Mouse (Mus musculus): ENCODE measurements at regions not wholly inside any gene's neighbourhood (a gene's known extent, or its start where the extent isn't known, plus 50 kb on each side); places are given as distances from the start of the nearest gene placed in this dataset.

DNA sequence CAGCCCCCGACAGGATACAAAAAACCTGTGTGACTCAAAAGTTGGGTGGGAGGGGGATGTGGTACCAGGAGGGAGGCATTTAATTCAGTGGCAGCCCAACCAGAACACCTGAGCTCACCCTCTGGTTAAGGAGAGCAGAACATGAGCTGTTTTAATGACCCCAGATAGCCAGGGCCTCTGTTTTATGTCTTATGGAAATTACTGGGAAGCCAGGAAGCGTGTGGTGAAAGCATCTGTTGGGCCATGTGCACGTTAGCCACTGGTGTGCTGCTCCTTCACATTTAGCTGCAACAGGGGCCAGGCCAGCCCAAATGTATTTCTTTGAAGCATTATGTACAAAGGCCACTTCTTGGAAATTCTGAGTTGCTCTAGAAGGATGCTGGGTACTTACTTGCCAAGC lies 308.2 kb upstream of the Hnrnpa3 start:
- Histone ChIP-seq H3K27me3 (no peaks in the 10 kb centered on the region), H3K9me3 (replicated peaks) (no peaks in the 10 kb centered on the region), H3K9ac (no peak overlapping the region), H3K27ac (replicated peaks) (no peak overlapping the region), H3K4me2 (no peak overlapping the region), H3K4me1 (replicated peaks) (no peaks in the 10 kb centered on the region), H3K36me3 (replicated peaks) (no peaks in the 10 kb centered on the region), H3K4me3 (replicated peaks) (no peak overlapping the region)
- ATAC-seq (ENCODE audit: insufficient read depth): no peak
- WGBS (ENCODE audit: insufficient replicate concordance): 50% methylated on average over 3 of the region's 3 CpGs

DNA sequence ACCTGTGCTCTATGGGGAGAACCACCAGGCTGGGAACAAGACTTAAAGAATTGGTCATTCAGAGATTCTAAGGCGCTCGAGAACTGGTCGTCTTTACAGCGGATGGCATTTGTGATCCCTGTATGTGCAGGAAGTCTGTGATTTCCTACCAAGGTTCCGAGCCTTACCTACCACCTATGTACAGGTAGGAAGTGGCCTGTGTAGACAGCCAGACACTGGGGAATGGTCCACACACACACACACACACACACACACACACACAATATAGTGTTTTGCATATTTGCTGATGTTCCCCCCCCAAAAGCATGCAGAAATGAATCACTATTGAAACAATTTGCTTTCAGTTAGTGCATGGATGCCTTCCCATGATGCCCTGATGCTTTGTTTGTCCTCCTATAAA lies 307.1 kb upstream of the Hnrnpa3 start:
- WGBS (ENCODE audit: insufficient replicate concordance): 77% methylated on average over 5 of the region's 5 CpGs
- H3K4me1 ChIP-seq (replicated peaks): no peaks in the 10 kb centered on the region
- H3K4me3 ChIP-seq (replicated peaks): no peak overlapping the region
- H3K9me3 ChIP-seq (replicated peaks): no peaks in the 10 kb centered on the region
- no peak overlapping the region for H3K27ac ChIP-seq (replicated peaks)
- no peak for ATAC-seq (ENCODE audit: insufficient read depth)
- no peaks in the 10 kb centered on the region for H3K36me3 ChIP-seq (replicated peaks)
- H3K4me2 ChIP-seq: no peak overlapping the region
- no peak overlapping the region for H3K9ac ChIP-seq
- H3K27me3 ChIP-seq: no peaks in the 10 kb centered on the region

DNA sequence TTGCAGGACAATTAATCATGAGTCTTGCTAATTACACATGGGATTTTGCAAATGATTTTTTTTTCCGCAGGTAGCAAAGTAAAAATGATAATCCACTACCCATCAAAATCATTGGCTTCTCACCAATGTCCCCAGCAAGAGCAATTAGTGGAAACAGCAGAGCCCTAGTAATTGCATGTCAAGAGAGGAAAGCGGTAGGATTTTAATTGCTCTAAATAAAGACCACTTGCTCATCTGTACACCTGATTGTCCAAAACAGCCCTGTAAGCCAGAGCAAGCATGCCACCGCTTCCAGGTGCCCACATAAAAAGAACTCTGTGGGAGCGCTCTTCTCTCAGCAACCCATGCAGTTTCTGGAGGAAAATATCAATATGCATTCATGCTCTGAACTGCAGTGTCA lies 306.5 kb upstream of the Hnrnpa3 start:
- H3K4me2 ChIP-seq: no peak overlapping the region
- ATAC-seq (ENCODE audit: insufficient read depth): no peak
- WGBS (ENCODE audit: insufficient replicate concordance): 75% methylated on average over 4 of the region's 4 CpGs

DNA sequence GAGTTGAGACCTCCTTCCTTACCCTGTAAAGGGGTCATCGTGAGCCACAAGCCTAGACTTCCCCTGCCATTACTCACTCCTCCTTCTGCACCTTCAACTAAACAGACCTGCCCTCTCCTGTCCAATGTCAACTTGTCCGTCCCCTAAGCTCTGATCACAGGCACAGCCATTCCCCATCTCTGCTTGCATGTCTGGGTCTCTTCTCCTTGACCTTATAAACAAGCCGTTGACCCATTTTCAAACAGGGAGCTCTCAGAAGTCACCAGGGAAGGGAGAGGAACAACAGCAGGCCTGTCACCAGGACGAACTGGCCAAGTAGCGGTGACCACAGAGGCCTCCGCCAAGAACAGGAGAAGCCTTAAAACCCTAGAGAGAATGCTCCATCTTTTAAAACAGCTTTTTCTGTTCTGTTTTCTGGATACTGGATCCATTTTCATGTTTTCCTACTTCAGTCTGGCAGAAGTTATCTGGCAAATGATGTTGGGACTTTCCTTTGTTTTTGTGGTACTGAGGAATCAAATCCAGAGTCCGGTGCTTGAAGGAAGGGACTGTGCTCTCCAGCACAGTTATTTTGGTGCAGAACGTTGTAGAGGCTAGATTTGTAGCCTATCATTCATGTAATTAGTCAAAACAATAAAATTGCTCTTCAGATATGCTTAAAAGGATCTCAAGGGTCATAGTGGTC lies 302.2 kb upstream of the Hnrnpa3 start:
- Histone ChIP-seq H3K27ac (replicated peaks) (no peak overlapping the region), H3K4me1 (replicated peaks) (no peaks in the 10 kb centered on the region), H3K9me3 (replicated peaks) (no peaks in the 10 kb centered on the region), H3K4me2 (no peak overlapping the region), H3K4me3 (replicated peaks) (no peak overlapping the region), H3K27me3 (no peaks in the 10 kb centered on the region), H3K9ac (no peak overlapping the region), H3K36me3 (replicated peaks) (no peaks in the 10 kb centered on the region)
- no peak for ATAC-seq (ENCODE audit: insufficient read depth)
- WGBS (ENCODE audit: insufficient replicate concordance): 63% methylated on average over 8 of the region's 8 CpGs

More for the DNA sequence above, 306.5 kb upstream of the Hnrnpa3 start:
- Histone ChIP-seq H3K36me3 (replicated peaks) (no peaks in the 10 kb centered on the region), H3K4me1 (replicated peaks) (no peaks in the 10 kb centered on the region), H3K27ac (replicated peaks) (no peak overlapping the region), H3K4me3 (replicated peaks) (no peak overlapping the region), H3K27me3 (no peaks in the 10 kb centered on the region), H3K9ac (no peak overlapping the region), H3K9me3 (replicated peaks) (no peaks in the 10 kb centered on the region)

DNA sequence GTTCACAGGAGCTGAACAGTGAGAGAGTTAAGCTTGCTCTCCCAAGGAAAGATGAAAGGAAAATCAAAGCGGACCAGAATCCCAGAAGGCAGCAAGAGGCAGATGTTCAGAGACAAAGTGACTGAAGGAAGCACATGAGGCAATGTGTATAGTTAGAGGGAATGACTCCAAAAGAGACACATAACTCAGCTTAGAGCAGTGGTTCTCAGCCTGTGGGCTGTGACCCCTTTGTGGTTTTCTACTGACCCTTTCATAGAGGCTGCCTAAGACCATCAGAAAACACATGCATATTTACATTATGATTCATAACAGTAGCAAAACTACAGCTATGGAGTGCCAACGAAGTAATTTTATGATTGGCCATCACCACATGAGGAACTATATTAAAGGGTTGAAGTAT lies 301.5 kb upstream of the Hnrnpa3 start:
- H3K4me2 ChIP-seq: no peak overlapping the region
- H3K4me1 ChIP-seq (replicated peaks): no peaks in the 10 kb centered on the region
- ATAC-seq (ENCODE audit: insufficient read depth): no peak
- H3K9me3 ChIP-seq (replicated peaks): no peaks in the 10 kb centered on the region
- H3K27ac ChIP-seq (replicated peaks): no peak overlapping the region
- 51% methylated on average over 2 of the region's 2 CpGs for WGBS (ENCODE audit: insufficient replicate concordance)
- no peaks in the 10 kb centered on the region for H3K36me3 ChIP-seq (replicated peaks)
- no peaks in the 10 kb centered on the region for H3K27me3 ChIP-seq
- H3K9ac ChIP-seq: no peak overlapping the region
- H3K4me3 ChIP-seq (replicated peaks): no peak overlapping the region

DNA sequence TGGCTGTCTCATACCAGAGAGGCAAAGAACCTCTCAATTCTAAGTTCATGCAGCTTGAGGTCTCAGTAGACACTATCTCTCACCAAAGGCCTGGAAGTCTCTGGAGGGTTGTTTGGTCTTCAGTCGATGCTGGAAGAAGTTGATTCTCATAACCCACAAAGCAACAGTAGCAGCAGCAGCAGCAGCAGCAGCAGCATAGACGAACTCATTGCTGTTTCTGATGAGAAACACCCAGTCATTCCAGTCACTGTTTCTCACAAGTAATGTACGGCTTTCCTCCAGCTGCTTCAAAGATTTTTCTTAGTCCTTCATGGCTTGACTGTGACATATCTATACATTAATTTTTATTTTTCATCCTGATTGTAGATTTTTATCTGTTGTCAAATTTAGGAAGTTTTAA lies 298.1 kb upstream of the Hnrnpa3 start:
- no peak overlapping the region for H3K9ac ChIP-seq
- no peak overlapping the region for H3K4me3 ChIP-seq (replicated peaks)
- no peak for ATAC-seq (ENCODE audit: insufficient read depth)
- no peak overlapping the region for H3K27ac ChIP-seq (replicated peaks)
- H3K4me1 ChIP-seq (replicated peaks): no peaks in the 10 kb centered on the region
- H3K36me3 ChIP-seq (replicated peaks): no peaks in the 10 kb centered on the region
- no peaks in the 10 kb centered on the region for H3K9me3 ChIP-seq (replicated peaks)
- WGBS (ENCODE audit: insufficient replicate concordance): 67% methylated on average over 3 of the region's 3 CpGs
- H3K4me2 ChIP-seq: no peak overlapping the region
- no peaks in the 10 kb centered on the region for H3K27me3 ChIP-seq

DNA sequence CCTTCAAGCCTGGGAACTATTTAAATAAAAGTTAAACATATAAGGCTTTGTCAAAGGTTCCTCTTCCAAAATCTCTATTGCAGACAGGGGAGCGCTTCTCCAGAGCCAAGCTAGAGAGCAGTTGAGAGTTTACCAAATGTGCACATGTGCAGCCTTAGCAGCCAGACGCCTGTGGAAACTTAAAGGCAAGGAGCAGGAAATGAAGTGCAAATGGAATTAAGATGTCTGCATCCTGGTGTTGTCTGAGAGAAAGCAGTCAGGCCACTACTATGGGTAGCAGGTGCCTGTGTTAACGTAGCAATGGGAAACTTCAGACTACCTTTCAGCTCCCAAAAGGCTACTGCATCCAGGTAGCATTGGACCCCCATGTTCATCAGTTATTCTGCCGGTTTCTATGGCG lies 282.4 kb upstream of the Hnrnpa3 start:
- Histone ChIP-seq H3K9ac (no peak overlapping the region), H3K4me2 (no peak overlapping the region), H3K27ac (replicated peaks) (no peak overlapping the region), H3K36me3 (replicated peaks) (no peaks in the 10 kb centered on the region), H3K4me1 (replicated peaks) (no peaks in the 10 kb centered on the region), H3K27me3 (no peaks in the 10 kb centered on the region), H3K4me3 (replicated peaks) (no peak overlapping the region), H3K9me3 (replicated peaks) (no peaks in the 10 kb centered on the region)
- WGBS (ENCODE audit: insufficient replicate concordance): 67% methylated on average over 5 of the region's 5 CpGs
- ATAC-seq (ENCODE audit: insufficient read depth): no peak

DNA sequence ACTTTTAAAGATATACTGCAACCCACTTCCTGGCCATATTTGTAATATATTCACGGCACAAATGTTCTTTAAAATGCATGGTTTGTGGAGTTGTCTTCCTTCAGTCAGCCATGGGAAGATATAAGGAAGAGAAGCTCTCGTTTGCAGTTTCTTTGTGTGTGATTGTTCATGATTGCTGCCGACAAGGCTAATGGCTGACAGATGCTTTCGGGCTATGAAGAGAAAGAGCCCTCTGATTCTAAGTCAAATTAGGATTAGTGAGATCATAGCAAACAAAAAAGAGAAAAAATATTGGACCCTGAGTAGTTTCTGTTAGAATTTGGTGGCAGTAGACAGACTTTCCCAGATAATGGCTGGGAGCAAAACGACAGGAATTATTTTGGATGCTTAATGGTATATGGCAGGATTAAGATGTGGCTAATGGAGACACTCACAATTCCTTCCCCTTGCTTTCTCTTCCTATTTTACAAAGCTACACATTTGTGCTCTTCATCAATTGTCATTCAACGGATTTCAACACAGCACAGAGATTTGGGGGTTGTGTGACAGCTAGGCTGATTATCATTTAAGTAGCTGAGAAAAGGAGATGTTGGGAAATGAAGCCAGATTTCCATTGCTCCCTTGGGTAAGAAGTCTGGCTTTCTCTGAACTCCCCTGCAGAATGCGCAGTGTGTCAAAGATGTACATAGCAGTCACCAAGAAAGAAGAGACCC lies 273.4 kb upstream of the Hnrnpa3 start:
- 55% methylated on average over 7 of the region's 7 CpGs for WGBS (ENCODE audit: insufficient replicate concordance)

DNA sequence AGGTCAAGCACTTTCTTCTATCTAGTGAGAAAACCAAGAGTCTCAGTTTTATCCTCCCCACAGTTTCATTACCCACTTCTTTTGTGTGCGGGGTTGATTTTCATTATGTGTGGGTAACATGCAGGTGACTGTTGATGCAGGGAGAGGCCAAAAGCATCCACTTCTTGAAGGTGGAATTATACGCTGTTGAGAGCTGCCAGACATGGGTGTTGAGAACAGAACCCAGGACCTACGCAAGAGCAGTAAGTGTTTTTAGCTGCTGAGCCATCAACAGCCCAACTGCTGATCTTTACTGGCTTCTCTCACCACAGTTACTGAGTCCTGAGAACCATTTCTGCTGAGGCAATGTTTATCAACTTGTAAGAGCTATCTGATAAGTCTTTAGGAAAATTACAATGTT lies 272.4 kb upstream of the Hnrnpa3 start:
- no peak overlapping the region for H3K4me2 ChIP-seq
- H3K9ac ChIP-seq: no peak overlapping the region
- no peaks in the 10 kb centered on the region for H3K27me3 ChIP-seq
- H3K4me3 ChIP-seq (replicated peaks): no peak overlapping the region
- no peaks in the 10 kb centered on the region for H3K4me1 ChIP-seq (replicated peaks)
- no peak for ATAC-seq (ENCODE audit: insufficient read depth)
- no peaks in the 10 kb centered on the region for H3K36me3 ChIP-seq (replicated peaks)
- H3K9me3 ChIP-seq (replicated peaks): no peaks in the 10 kb centered on the region
- no peak overlapping the region for H3K27ac ChIP-seq (replicated peaks)
- 77% methylated on average over 3 of the region's 3 CpGs for WGBS (ENCODE audit: insufficient replicate concordance)

More for the DNA sequence above, 273.4 kb upstream of the Hnrnpa3 start:
- no peaks in the 10 kb centered on the region for H3K4me1 ChIP-seq (replicated peaks)
- no peak overlapping the region for H3K4me3 ChIP-seq (replicated peaks)
- H3K27ac ChIP-seq (replicated peaks): no peak overlapping the region
- no peaks in the 10 kb centered on the region for H3K27me3 ChIP-seq
- H3K4me2 ChIP-seq: no peak overlapping the region
- H3K9ac ChIP-seq: no peak overlapping the region
- no peaks in the 10 kb centered on the region for H3K36me3 ChIP-seq (replicated peaks)
- no peak for ATAC-seq (ENCODE audit: insufficient read depth)
- no peaks in the 10 kb centered on the region for H3K9me3 ChIP-seq (replicated peaks)

DNA sequence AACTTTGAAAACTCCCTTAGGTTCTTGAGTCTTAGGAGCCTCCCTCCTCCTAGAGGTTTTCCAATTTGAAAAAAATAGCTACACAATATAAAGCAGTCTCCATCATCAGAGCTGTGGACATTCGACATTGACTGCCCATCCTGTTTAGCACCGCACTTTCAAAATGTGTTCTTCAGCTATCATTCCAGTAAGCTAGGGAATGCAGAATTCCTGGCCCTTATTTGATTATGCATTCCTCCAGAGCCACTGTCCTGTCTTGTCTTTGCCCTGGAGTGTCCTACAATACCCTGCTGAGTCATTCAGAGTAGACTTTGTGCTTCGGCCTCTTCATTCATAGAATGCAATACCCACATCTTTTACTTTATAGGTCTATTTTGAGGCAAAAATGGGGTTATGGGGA lies 267.0 kb upstream of the Hnrnpa3 start:
- Histone ChIP-seq H3K4me1 (replicated peaks) (no peaks in the 10 kb centered on the region), H3K27me3 (no peaks in the 10 kb centered on the region), H3K27ac (replicated peaks) (no peak overlapping the region), H3K36me3 (replicated peaks) (no peaks in the 10 kb centered on the region), H3K9ac (no peak overlapping the region), H3K4me2 (no peak overlapping the region), H3K9me3 (replicated peaks) (no peaks in the 10 kb centered on the region), H3K4me3 (replicated peaks) (no peak overlapping the region)
- 77% methylated on average over 3 of the region's 3 CpGs for WGBS (ENCODE audit: insufficient replicate concordance)
- ATAC-seq (ENCODE audit: insufficient read depth): no peak

DNA sequence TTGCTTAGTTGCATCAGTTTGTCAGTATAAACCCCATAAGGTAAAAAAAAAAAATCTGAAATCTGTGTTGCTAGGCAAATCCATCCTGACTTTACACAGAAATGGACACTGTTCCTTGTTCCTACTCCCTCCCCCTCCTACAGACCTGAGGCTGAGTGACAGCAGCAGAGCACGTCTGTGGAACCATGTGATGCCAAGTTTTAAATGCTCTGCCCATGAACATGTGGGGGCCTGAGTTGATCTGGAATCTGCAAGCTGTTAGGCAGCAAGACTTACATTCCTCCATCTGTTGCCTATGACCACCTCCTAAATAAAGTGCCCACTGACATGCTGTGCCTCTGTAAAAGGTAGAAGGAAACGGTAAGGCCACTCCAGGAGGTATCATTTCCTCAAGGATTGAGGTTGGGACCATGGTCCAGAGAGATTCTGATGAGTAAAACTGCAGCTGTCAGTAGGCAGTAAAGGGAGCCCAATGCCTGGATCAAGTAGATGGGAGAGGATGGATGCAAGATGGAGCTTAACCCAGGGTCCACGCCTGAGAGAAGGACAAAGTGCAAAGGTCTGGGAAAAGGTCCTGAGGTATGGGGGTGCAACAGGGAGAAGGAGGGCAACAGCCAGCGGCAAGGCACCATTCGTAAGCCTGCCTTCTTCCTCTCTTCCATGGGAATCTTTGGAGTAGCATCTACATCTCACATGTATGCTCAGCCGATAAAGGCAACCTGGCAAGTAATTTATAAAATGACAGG lies 264.0 kb upstream of the Hnrnpa3 start:
- no peaks in the 10 kb centered on the region for H3K36me3 ChIP-seq (replicated peaks)
- no peak overlapping the region for H3K9ac ChIP-seq
- no peaks in the 10 kb centered on the region for H3K9me3 ChIP-seq (replicated peaks)
- 58% methylated on average over 6 of the region's 6 CpGs for WGBS (ENCODE audit: insufficient replicate concordance)
- no peak overlapping the region for H3K27ac ChIP-seq (replicated peaks)
- ATAC-seq (ENCODE audit: insufficient read depth): no peak
- H3K4me3 ChIP-seq (replicated peaks): no peak overlapping the region
- no peaks in the 10 kb centered on the region for H3K27me3 ChIP-seq
- H3K4me2 ChIP-seq: no peak overlapping the region
- no peaks in the 10 kb centered on the region for H3K4me1 ChIP-seq (replicated peaks)

Measured in liver, embryonic 15.5 days (tissue).